Mouse (Mus musculus) E14TG2a.4 (cell line): ENCODE measurements around the gene Cab39.
A peak's percentile ranks its signal among the peaks of the same experiment; 100 is the strongest.

ENCODE experiments used
- H3K27me3 ChIP-seq: 2 replicates; pipeline ENCODE4 v1.6.1; 2014; ENCODE audit warnings: low read length, control low read depth; ENCODE audit not compliant: insufficient read depth
- H3K36me3 ChIP-seq: 2 replicates; pipeline ENCODE4 v1.6.1; 2014; ENCODE audit warnings: low read length, control low read depth; ENCODE audit not compliant: insufficient read depth
- H3K4me1 ChIP-seq: replicated peaks from 2 replicates; pipeline ENCODE4 v1.6.1; 2014; ENCODE audit warnings: low read depth, low read length, control low read depth
- H3K4me3 ChIP-seq: replicated peaks from 2 replicates; pipeline ENCODE4 v1.5.1; 2014; ENCODE audit warnings: mild to moderate bottlenecking, low read length
- H3K9me3 ChIP-seq: 2 replicates; pipeline ENCODE4 v1.6.1; 2014; ENCODE audit warnings: low read length, control low read depth
- CTCF ChIP-seq: conservative IDR thresholded peaks from 2 replicates; pipeline ENCODE4 v1.5.1; 2014; ENCODE audit warnings: low read length
- NANOG ChIP-seq: IDR thresholded peaks from 2 replicates; pipeline ENCODE4 v1.6.1; 2014; ENCODE audit warnings: borderline replicate concordance, low read length, mixed read lengths
- POU5F1 ChIP-seq: IDR thresholded peaks from 2 replicates; pipeline ENCODE4 v1.6.1; 2014; ENCODE audit warnings: low read length, borderline replicate concordance

The Cab39 gene

DNA sequence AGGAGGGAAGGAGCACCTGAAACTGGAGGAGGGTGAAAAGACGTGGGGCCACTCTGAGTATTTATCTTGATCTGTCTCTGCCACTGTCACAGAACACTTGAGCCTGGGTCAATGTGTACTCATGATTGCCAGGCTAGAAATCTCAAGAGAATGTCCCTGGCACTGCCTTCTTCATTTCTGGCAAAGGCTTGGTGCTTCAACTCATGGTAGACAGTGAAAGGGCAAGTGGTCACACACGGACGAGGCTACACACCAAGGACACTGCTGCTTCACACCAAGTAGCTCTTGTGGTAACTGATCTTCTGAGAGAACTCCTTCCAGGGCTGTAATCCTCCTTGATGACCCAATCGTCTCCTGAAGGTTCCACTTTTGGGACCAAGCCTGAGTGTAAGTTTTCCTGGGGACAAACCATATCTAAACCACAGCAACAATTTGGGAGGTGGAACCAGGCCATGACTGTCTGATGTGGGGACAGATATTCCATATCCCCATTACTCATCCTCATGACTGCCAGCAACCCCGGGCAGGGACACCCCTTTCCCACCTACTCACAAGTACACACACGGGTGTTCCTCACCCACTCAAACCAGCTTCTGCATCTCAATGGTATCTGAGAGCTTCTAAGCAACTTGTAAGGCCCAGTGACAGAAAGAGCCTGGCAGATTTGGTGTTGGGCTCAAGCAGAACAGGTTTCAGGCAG, 35.6 kb upstream of the Cab39 start:
- no peaks in the 10 kb centered on the region; the same call in 1 of the 2 replicates for H3K9me3 ChIP-seq
- TF ChIP-seq POU5F1 (no peak), NANOG (no peak), CTCF (no peak)
- H3K27me3 ChIP-seq: peaks cover 22% of the 10 kb centered on the region
- peaks cover 15% of the 10 kb centered on the region for H3K4me1 ChIP-seq
- H3K4me3 ChIP-seq: peak overlapping the region; percentile 52; the same call in 1 of the 2 replicates
- no peaks in the 10 kb centered on the region for H3K36me3 ChIP-seq

DNA sequence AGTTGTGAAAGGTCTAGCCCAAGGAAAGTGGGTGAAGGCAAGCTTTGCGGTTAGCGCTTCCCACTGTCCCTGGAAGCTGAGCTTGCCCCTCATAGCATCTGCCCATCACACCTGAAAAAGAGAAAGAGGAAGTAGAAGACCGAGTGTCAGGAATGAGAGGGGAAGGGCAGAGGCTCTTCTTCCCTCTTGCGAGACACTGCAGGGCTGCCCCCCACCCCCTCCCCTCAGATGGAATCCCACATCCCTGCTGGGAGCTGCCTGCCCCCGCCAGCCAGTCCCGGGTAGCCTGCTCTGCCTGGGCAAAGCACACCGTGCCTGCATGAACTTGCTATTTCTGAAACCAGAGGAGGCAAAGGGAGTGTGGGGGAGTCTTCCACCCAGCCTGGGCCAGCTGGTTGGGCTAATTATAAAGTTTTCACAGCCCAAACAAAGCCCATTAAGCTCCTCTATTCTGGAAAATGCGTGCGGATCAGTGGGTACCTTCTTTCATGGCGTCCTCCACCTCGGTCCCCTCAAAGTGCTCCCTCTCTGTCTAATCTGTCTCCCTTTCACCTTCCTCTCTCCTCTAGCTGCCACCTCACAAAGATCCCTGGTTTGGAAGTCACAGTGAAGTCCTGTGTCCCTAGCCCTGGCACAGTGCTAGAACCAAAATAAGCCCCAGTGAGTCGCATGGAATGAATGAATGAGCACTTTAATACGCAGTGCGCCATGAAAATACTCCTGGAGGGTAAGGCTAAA, 34.8 kb upstream of the Cab39 start:
- no peaks in the 10 kb centered on the region for H3K36me3 ChIP-seq
- H3K4me3 ChIP-seq: peak overlapping the region; percentile 52

DNA sequence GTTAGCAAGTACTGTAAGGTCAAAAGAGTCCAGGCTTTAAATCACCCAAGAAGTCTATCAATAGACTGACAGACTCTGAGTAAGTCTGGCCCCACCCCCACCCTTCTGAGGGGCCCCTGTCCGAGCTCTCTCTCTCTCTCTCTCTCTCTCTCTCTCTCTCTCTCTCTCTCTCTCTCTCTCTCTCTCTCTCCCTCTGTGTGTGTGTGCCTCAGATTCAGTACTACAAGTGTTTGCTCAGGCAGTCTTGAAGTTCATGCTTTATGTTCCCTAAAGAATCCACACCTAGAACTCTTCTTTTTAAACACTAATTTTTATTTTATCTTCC, 34.3 kb upstream of the Cab39 start:
- Histone ChIP-seq H3K36me3 (no peaks in the 10 kb centered on the region), H3K27me3 (peaks cover 16% of the 10 kb centered on the region), H3K9me3 (no peaks in the 10 kb centered on the region; the same call in 1 of the 2 replicates), H3K4me1 (peaks cover 15% of the 10 kb centered on the region), H3K4me3 (peak overlapping the region; percentile 52)
- TF ChIP-seq CTCF: no peak
- no peak for TF ChIP-seq POU5F1
- no peak for TF ChIP-seq NANOG

More for the DNA sequence above, 34.8 kb upstream of the Cab39 start:
- Histone ChIP-seq H3K4me1 (peaks cover 15% of the 10 kb centered on the region), H3K27me3 (peaks cover 20% of the 10 kb centered on the region), H3K9me3 (no peaks in the 10 kb centered on the region; the same call in 1 of the 2 replicates)
- TF ChIP-seq CTCF: no peak
- TF ChIP-seq NANOG: no peak
- no peak for TF ChIP-seq POU5F1

DNA sequence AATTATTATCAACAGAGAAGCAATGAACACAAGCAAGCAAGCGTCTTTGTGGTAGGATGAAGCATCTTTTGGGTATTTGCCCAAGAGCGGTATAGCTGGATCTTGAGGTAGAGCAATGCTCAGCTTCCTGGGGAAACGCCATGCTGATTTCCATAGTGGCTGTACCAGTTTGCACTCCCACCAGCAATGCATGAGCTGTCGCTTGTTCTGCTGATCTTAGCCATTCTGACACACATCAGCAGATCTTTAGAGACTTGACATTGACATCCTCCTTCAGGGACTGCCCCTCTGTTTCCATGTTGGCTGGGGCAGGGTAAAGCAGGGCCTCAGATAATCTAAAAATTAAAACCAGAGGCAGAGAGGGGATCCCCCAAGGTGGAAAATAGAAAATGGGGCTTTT, 31.6 kb upstream of the Cab39 start:
- Histone ChIP-seq H3K9me3 (no peaks in the 10 kb centered on the region; the same call in 1 of the 2 replicates), H3K27me3 (peaks cover 16% of the 10 kb centered on the region), H3K4me3 (no peak overlapping the region), H3K36me3 (no peaks in the 10 kb centered on the region), H3K4me1 (peaks cover 15% of the 10 kb centered on the region)
- no peak for TF ChIP-seq NANOG
- no peak for TF ChIP-seq CTCF
- no peak for TF ChIP-seq POU5F1

DNA sequence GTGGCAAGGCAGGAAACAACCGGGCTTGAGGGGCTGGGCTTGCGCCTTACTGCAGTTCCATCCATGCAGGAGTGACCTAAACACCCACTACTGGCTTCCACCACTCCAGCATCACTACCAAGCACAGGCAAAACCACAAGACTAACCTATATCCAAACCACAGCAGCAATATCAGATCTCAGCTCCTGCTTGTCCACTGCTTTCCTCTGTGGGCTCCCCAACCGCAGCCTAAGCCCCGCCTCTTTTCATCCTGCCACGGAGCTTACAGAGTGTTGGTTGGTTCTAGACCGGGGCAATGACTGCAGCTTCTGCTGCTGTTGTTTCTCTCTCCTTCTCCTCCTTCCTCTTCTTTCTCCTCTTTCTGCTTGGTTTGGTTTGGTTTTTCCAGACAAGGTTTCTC, 29.9 kb upstream of the Cab39 start:
- Histone ChIP-seq H3K4me3 (no peak overlapping the region), H3K27me3 (peaks cover 4% of the 10 kb centered on the region; the same call in 1 of the 2 replicates), H3K9me3 (no peaks in the 10 kb centered on the region; the same call in 1 of the 2 replicates), H3K36me3 (no peaks in the 10 kb centered on the region), H3K4me1 (peaks cover 5% of the 10 kb centered on the region)
- TF ChIP-seq CTCF (no peak), NANOG (no peak), POU5F1 (no peak)

DNA sequence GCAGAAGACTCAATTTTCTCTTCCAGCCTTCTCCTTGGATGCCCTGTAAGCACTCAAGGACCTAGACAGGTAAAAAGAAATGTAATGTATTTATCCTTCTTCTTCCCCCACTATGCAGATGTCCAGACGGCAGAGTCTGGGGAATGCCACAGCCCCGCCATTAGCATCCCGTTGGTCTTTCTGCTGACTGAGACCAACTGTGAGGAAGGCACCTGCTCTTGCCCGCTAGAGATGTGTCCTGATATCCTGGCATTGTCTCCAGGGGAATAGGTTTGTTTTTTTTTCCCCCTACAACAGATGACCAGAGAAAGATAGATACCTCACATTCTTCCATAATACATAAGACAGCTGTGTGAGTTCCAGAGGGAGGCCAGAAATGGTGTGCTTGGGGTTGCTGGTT, 28.9 kb upstream of the Cab39 start:
- H3K4me1 ChIP-seq: no peaks in the 10 kb centered on the region
- no peak overlapping the region for H3K4me3 ChIP-seq
- H3K27me3 ChIP-seq: no peaks in the 10 kb centered on the region
- no peaks in the 10 kb centered on the region for H3K36me3 ChIP-seq
- no peak for TF ChIP-seq POU5F1
- TF ChIP-seq CTCF: no peak
- TF ChIP-seq NANOG: no peak
- no peaks in the 10 kb centered on the region; the same call in 1 of the 2 replicates for H3K9me3 ChIP-seq

DNA sequence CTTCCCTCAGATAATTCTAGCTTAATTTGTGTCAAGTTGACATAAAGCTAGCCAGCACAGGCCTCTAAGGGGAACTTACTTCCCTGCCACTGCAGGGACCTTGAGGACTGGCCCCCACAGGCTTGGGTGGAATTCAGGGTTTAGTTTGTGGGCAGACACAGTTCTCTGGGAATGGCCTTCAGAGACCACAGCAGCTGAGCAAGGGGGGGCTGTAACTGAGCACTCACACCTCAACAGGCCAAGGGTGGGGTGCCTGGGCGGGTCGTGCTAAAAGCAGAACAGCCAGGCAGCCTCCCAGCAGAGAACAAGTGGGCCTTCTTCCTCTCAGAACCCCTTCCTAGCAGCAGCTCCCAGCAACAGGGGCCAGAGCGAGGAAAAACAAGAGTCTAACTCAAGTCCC, 27.1 kb upstream of the Cab39 start:
- Histone ChIP-seq H3K9me3 (no peaks in the 10 kb centered on the region), H3K36me3 (no peaks in the 10 kb centered on the region), H3K27me3 (no peaks in the 10 kb centered on the region), H3K4me1 (peaks cover 3% of the 10 kb centered on the region; the same call in 1 of the 2 replicates), H3K4me3 (no peak overlapping the region)
- TF ChIP-seq NANOG (no peak), CTCF (no peak), POU5F1 (no peak)

DNA sequence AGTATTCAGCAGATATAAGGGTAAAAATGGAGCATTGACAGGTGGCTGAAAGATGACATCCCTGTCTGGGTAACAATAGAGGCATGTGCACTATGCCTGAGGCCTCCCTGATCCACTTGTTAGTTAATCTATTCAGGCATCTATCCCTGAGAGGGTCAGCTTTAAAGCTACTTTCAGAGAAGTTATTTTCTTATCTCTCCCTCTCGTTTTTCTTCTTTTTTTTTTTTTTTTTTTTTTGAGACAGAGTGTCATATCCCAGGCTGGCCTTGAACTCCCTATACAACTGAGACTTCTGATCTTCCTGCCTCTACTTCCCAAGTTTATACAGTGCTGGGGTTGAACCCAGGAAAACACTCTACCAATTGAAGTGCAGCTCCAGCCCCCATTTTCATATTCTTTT, 25.5 kb upstream of the Cab39 start:
- no peak overlapping the region for H3K4me3 ChIP-seq
- no peaks in the 10 kb centered on the region for H3K36me3 ChIP-seq
- no peaks in the 10 kb centered on the region for H3K9me3 ChIP-seq
- TF ChIP-seq POU5F1 (no peak), CTCF (no peak), NANOG (no peak)
- H3K27me3 ChIP-seq: no peaks in the 10 kb centered on the region
- peaks cover 7% of the 10 kb centered on the region; the same call in 1 of the 2 replicates for H3K4me1 ChIP-seq

DNA sequence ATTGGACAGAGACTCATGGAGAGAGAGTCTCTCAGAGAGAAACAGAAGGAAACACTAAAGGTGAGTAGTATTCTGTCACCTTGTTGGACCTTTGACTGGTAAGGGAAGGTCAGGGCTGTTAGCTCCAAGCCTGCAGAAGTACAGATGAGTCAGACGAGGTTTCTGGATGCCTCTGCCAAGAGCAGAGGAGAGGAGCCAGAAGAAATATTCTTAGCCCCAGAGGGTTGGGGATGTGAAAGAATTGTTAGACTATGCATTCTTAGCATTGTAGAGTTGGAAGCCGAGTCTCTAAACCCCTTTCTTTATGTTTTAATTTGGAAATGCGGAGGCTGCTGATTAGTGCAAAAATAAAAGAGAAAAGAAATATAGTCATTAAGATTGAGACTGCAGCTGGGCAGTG, 21.3 kb upstream of the Cab39 start:
- TF ChIP-seq POU5F1 (no peak), CTCF (no peak), NANOG (no peak)
- peaks cover 7% of the 10 kb centered on the region; the same call in 1 of the 2 replicates for H3K4me1 ChIP-seq

More for the DNA sequence above, 21.3 kb upstream of the Cab39 start:
- H3K9me3 ChIP-seq: no peaks in the 10 kb centered on the region
- H3K4me3 ChIP-seq: no peak overlapping the region
- no peaks in the 10 kb centered on the region for H3K36me3 ChIP-seq
- H3K27me3 ChIP-seq: no peaks in the 10 kb centered on the region
